Mouse (Mus musculus) G1E (cell line): ENCODE data around the gene Upf2.

Experiments used
- CTCF ChIP-seq: IDR thresholded peaks from 2 replicates; pipeline ENCODE4 v1.5.1; 2012; ENCODE audit warnings: low read depth, low read length, inconsistent platforms, mixed read lengths
- GATA1 ChIP-seq: IDR thresholded peaks from 2 replicates; pipeline ENCODE4 v1.6.1; 2012; ENCODE audit warnings: borderline replicate concordance, low read length, inconsistent platforms, mixed read lengths
- POLR2AphosphoS5 ChIP-seq: IDR thresholded peaks from 2 replicates; pipeline ENCODE4 v1.6.1; 2012; ENCODE audit warnings: low read depth, low read length, inconsistent platforms; ENCODE audit not compliant: insufficient replicate concordance
- TAL1 ChIP-seq: conservative IDR thresholded peaks from 2 replicates; pipeline ENCODE4 v1.6.1; 2012; ENCODE audit warnings: low read depth, low read length, inconsistent platforms, mixed read lengths

- no peak for TF ChIP-seq CTCF
- TF ChIP-seq TAL1, result no peak
- TF ChIP-seq GATA1, result no peak
- no peak for TF ChIP-seq POLR2AphosphoS5
These were observed 91.4 kb downstream of the Upf2 start for GRCm38 (mm10) chr2:6042644-6043043.
